Mouse (Mus musculus): Measurements from ENCODE around the gene Cox6b1. TPM values are rescaled to one million over a fixed set of nuclear protein-coding genes. Genes with fewer than 3 reads are reported as not detected.

Cox6b1 gene
- total and polyA plus RNA-seq, 3 experiments = 611 to 799 TPM; not detected in 1

DNA sequence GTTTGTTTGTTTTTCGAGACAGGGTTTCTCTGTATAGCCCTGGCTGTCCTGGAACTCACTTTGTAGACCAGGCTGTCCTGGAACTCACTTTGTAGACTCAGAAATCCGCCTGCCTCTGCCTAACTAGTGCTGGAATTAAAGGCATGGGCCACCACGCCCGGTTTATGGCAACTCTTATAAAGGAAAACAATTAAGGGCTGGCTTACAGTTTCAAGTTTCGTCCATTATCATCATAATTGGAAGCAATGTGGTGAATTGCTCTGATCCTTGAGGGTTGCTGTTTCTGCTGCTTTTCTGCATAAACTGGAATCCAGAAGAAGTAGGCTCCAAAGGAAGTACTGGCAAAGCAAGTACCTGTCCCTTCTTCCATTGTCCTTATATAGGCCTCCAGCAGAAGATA lies 696 bp upstream of the Cox6b1 start:
- Histone ChIP-seq H3K27me3 (ENCODE audit: control insufficient read depth in 1 of 2, insufficient read depth in 2 of 2, low read length in 2 of 2) (peaks cover 5% of the 10 kb centered on the region in 2 experiments), H3K27ac (ENCODE audit: control insufficient read depth, low read depth, low read length) (no peak overlapping the region), H3K9me3 (replicated peaks; ENCODE audit: insufficient read depth, low read length) (no peaks in the 10 kb centered on the region), H3K36me3 (ENCODE audit: control insufficient read depth in 1 of 2, insufficient read depth in 2 of 2, low read length in 2 of 2) (peaks cover 5 to 13% of the 10 kb centered on the region in 2 experiments), H3K4me1 (ENCODE audit: control insufficient read depth in 1 of 2, insufficient read depth in 2 of 2, low read length in 2 of 2) (peaks cover 0 to 6% of the 10 kb centered on the region in 2 experiments; a peak in 2 of 4 replicates), H3K4me3 (ENCODE audit: control insufficient read depth in 1 of 2, insufficient read depth in 1 of 2, low read depth in 2 of 2, low read length in 2 of 2) (peak overlapping the region; percentile 58 to 59; a peak in 3 of 4 replicates), H3K9ac (ENCODE audit: control insufficient read depth, low read depth, low read length, poor library complexity, severe bottlenecking) (peak overlapping the region; percentile 62), H3K79me2 (ENCODE audit: control insufficient read depth, insufficient read depth, low read length, poor library complexity) (peaks cover 20% of the 10 kb centered on the region)
- no peak for TF ChIP-seq SMC3 (IDR thresholded peaks at IDR 0.05; ENCODE audit: low read depth, low read length)
- TF ChIP-seq RAD21 (IDR thresholded peaks at IDR 0.05; ENCODE audit: low read depth, low read length) = no peak
- TF ChIP-seq ZC3H11A (IDR thresholded peaks at IDR 0.05; ENCODE audit: low read depth, low read length) = no peak
- no peak for TF ChIP-seq CHD2 (IDR thresholded peaks at IDR 0.05; ENCODE audit: low read length)
- TF ChIP-seq USF2 (IDR thresholded peaks at IDR 0.05; ENCODE audit: borderline replicate concordance in 1 of 2, insufficient read depth in 1 of 2, low read depth in 1 of 2, low read length in 2 of 2) = no peak
- TF ChIP-seq E2F4 (IDR thresholded peaks at IDR 0.05; ENCODE audit: borderline replicate concordance, low read depth, low read length) = no peak
- no peak for TF ChIP-seq MYC (IDR thresholded peaks at IDR 0.05; ENCODE audit: low read depth, low read length)
- TF ChIP-seq MAFK (IDR thresholded peaks at IDR 0.05; ENCODE audit: borderline replicate concordance, low read depth, low read length) = no peak
- no peak for TF ChIP-seq SIN3A (IDR thresholded peaks at IDR 0.05; ENCODE audit: low read length)
- no peak for TF ChIP-seq USF1 (IDR thresholded peaks at IDR 0.05; ENCODE audit: low read depth, low read length)
- no peak for TF ChIP-seq MAZ (IDR thresholded peaks at IDR 0.05; ENCODE audit: low read depth, low read length)
- no peak for TF ChIP-seq MEF2A (IDR thresholded peaks at IDR 0.05; ENCODE audit: extremely low read depth, insufficient replicate concordance, low read depth, low read length, poor library complexity, severe bottlenecking)
- no peak for TF ChIP-seq EP300 (IDR thresholded peaks at IDR 0.05; ENCODE audit: low read depth in 1 of 2, low read length in 2 of 2)
- TF ChIP-seq ETS1 (IDR thresholded peaks at IDR 0.05; ENCODE audit: low read depth, low read length) = no peak
- TF ChIP-seq CHD1 (IDR thresholded peaks at IDR 0.05; ENCODE audit: low read depth, low read length) = no peak
- TF ChIP-seq POLR2AphosphoS5 (IDR thresholded peaks at IDR 0.05; ENCODE audit: borderline replicate concordance, low read depth, low read length) = no peak
- no peak for TF ChIP-seq RCOR1 (IDR thresholded peaks at IDR 0.05; ENCODE audit: low read depth, low read length)
- TF ChIP-seq MXI1 (IDR thresholded peaks at IDR 0.05; ENCODE audit: low read depth, low read length) = no peak
- no peak for TF ChIP-seq BHLHE40 (IDR thresholded peaks at IDR 0.05; ENCODE audit: borderline replicate concordance, low read depth, low read length)
- DNase-seq (ENCODE audit: low read depth, low spot score) = no peak

DNA sequence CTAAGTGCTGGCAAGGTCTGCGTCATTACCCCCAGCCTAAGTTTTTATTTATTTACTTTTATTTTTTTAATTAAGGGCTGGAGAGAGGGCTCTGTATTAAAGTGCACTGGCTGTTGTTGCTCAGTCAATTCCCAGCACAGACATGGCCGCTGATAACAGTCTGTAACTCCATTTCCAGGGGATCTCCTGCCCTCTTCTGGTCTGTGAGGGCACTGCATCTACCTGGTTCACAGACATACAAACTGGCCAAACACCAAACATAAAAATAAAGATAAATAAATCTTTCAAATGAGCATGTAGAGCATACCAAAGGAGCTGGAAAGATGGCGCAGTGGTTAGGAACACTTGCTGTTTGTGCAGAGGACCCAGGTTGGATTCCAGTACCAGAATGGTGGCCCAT lies 6.7 kb downstream of the Cox6b1 start:
- Histone ChIP-seq H3K27me3 (ENCODE audit: control insufficient read depth in 1 of 2, insufficient read depth in 2 of 2, low read length in 2 of 2) (no peaks in the 10 kb centered on the region), H3K9ac (ENCODE audit: control insufficient read depth, low read depth, low read length, poor library complexity, severe bottlenecking) (no peak overlapping the region), H3K9me3 (replicated peaks; ENCODE audit: insufficient read depth, low read length) (no peaks in the 10 kb centered on the region), H3K4me1 (ENCODE audit: control insufficient read depth in 1 of 2, insufficient read depth in 2 of 2, low read length in 2 of 2) (peaks cover 0 to 3% of the 10 kb centered on the region in 2 experiments; a peak in 2 of 4 replicates), H3K79me2 (ENCODE audit: control insufficient read depth, insufficient read depth, low read length, poor library complexity) (peaks cover 3% of the 10 kb centered on the region), H3K36me3 (ENCODE audit: control insufficient read depth in 1 of 2, insufficient read depth in 2 of 2, low read length in 2 of 2) (peaks cover 5 to 14% of the 10 kb centered on the region in 2 experiments), H3K4me3 (ENCODE audit: control insufficient read depth in 1 of 2, insufficient read depth in 1 of 2, low read depth in 2 of 2, low read length in 2 of 2) (no peak overlapping the region), H3K27ac (ENCODE audit: control insufficient read depth, low read depth, low read length) (no peak overlapping the region)
- DNase-seq (ENCODE audit: low read depth, low spot score) = peak; percentile 28
- TF ChIP-seq CHD1 (IDR thresholded peaks at IDR 0.05; ENCODE audit: low read depth, low read length) (no peak), CTCF (IDR thresholded peaks at IDR 0.05 in 2 of 3, conservative IDR thresholded peaks at IDR 0.05 in 1 of 3; ENCODE audit: control insufficient read depth in 1 of 3, insufficient read depth in 1 of 3, low read depth in 2 of 3, low read length in 3 of 3, poor library complexity in 1 of 3, severe bottlenecking in 1 of 3) (peak in 2 of 3 experiments; percentile 8 to 23; a peak in 2 of 6 replicates)
